Comparison of ENCODE assay signal across 8 mouse cellular contexts in genomic region chr3:108563309-108563708, GRCm38 (mm10). TPM values are rescaled to one million over a fixed set of nuclear protein-coding genes. Genes with fewer than 3 reads are reported as not detected.
DNase-seq lines count a peak whose midpoint lies in the region; ATAC-seq and TF ChIP-seq lines count a peak whose summit lies in the region.

No protein-coding gene starts in this region.

- no peak overlapping the region for H3K27ac ChIP-seq in ES-E14 (ENCODE audit: insufficient read depth, low read depth, low read length, poor library complexity, severe bottlenecking)
- H3K27ac ChIP-seq in forebrain, embryonic 13.5 days: peak overlapping the region; percentile 94
- H3K27ac ChIP-seq in liver, postnatal 0 days (ENCODE audit: low read depth): peak overlapping the region; percentile 97
- peak overlapping the region; percentile 96 for H3K27ac ChIP-seq in neural tube, embryonic 13.5 days (replicated peaks)

- 2% methylated on average over 4 of the region's 4 CpGs for WGBS in forebrain, embryonic 13.5 days
- 4% methylated on average over 4 of the region's 4 CpGs for WGBS in large intestine, adult 2 months
- 2% methylated on average over 4 of the region's 4 CpGs for WGBS in liver, postnatal 0 days (ENCODE audit: insufficient replicate concordance)
- 14% methylated on average over 4 of the region's 4 CpGs for WGBS in neural tube, embryonic 13.5 days

- in situ Hi-C loops in ES-E14 (cut with MboI; ENCODE audit: low sequenced_read_pairs in 2 of 2, unreplicated experiment in 2 of 2): no loop called here

- intact Hi-C loops in heart, postnatal 10 days (cut with DNase I): loop anchor here (1.0 to 5.0 kb wide), 3 partner anchors 119 to 281 kb away; partner anchors contain the start of genes Sars and Sort1

- peak; percentile 91 for TF ChIP-seq CTCF in liver, postnatal 0 days (IDR thresholded peaks at IDR 0.05; ENCODE audit: low read depth)

- no peaks in the 10 kb centered on the region for H3K4me1 ChIP-seq in ES-E14 (ENCODE audit: control insufficient read depth in 2 of 2, insufficient read depth in 2 of 2, low read length in 2 of 2, poor library complexity in 1 of 2)
- H3K4me1 ChIP-seq in forebrain, embryonic 13.5 days: peaks cover 26% of the 10 kb centered on the region
- peaks cover 13% of the 10 kb centered on the region; the same call in 1 of the 2 replicates for H3K4me1 ChIP-seq in liver, postnatal 0 days (ENCODE audit: insufficient read depth)
- H3K4me1 ChIP-seq in neural tube, embryonic 13.5 days (replicated peaks): peaks cover 20% of the 10 kb centered on the region

- H3K4me3 ChIP-seq in ES-E14 (ENCODE audit: insufficient read depth in 1 of 2, low read depth in 1 of 2, low read length in 2 of 2, poor library complexity in 1 of 2, severe bottlenecking in 1 of 2): peak overlapping the region in 1 of 2 experiments; percentile 85; a peak in 2 of 4 replicates
- peak overlapping the region; percentile 71 for H3K4me3 ChIP-seq in forebrain, embryonic 13.5 days
- peak overlapping the region; percentile 95 for H3K4me3 ChIP-seq in liver, postnatal 0 days (ENCODE audit: low read depth, low read length)
- H3K4me3 ChIP-seq in neural tube, embryonic 13.5 days: peak overlapping the region; percentile 86

- H3K4me2 ChIP-seq in forebrain, embryonic 13.5 days: peak overlapping the region; percentile 66
- peak overlapping the region; percentile 96 for H3K4me2 ChIP-seq in liver, postnatal 0 days (ENCODE audit: low read depth, low read length)
- peak overlapping the region; percentile 80 for H3K4me2 ChIP-seq in neural tube, embryonic 13.5 days

- DNase-seq in ES-E14 (ENCODE audit: low read depth, low spot score): peak; percentile 71
- DNase-seq in heart, postnatal 10 days: peak; percentile 87 to 90
- peak; percentile 88 for DNase-seq in large intestine, adult 2 months (ENCODE audit: low read depth, low spot score)
- DNase-seq in liver, postnatal 0 days: peak; percentile 85
- peak; percentile 68 for DNase-seq in telencephalon, adult 2 months (ENCODE audit: low read depth, low spot score)

- ATAC-seq in cerebellum, adult (ENCODE audit: insufficient number of reproducible peaks, low FRiP score, low TSS enrichment): peak; percentile 26
- peak; percentile 29; the same call in 1 of the 2 replicates for ATAC-seq in forebrain, embryonic 13.5 days
- 0 out of 2 replicates have a peak, but pooled peaks have one; percentile 7 for ATAC-seq in liver, postnatal 0 days
- ATAC-seq in neural tube, embryonic 13.5 days (ENCODE audit: low read depth): peak; percentile 1; the same call in 1 of the 2 replicates

- H3K27me3 ChIP-seq in forebrain, embryonic 13.5 days: no peaks in the 10 kb centered on the region
- no peaks in the 10 kb centered on the region for H3K27me3 ChIP-seq in liver, postnatal 0 days (ENCODE audit: insufficient read depth, low read length)
- no peaks in the 10 kb centered on the region for H3K27me3 ChIP-seq in neural tube, embryonic 13.5 days

- H3K36me3 ChIP-seq in ES-E14 (ENCODE audit: control insufficient read depth, insufficient read depth, low read length, poor library complexity, severe bottlenecking): no peaks in the 10 kb centered on the region; the same call in 1 of the 2 replicates
- H3K36me3 ChIP-seq in forebrain, embryonic 13.5 days (ENCODE audit: poor library complexity, severe bottlenecking): peaks cover 19% of the 10 kb centered on the region
- H3K36me3 ChIP-seq in liver, postnatal 0 days (replicated peaks; ENCODE audit: insufficient read depth, low read length): peaks cover 22% of the 10 kb centered on the region
- peaks cover 21% of the 10 kb centered on the region for H3K36me3 ChIP-seq in neural tube, embryonic 13.5 days

- TF ChIP-seq EP300 in liver, postnatal 0 days (IDR thresholded peaks at IDR 0.05; ENCODE audit: low read depth): no peak

- H3K9ac ChIP-seq in ES-E14 (ENCODE audit: insufficient read depth, low read depth, low read length, poor library complexity, severe bottlenecking): no peak overlapping the region
- H3K9ac ChIP-seq in forebrain, embryonic 13.5 days: peak overlapping the region; percentile 38
- H3K9ac ChIP-seq in liver, postnatal 0 days (replicated peaks): peak overlapping the region; percentile 72
- H3K9ac ChIP-seq in neural tube, embryonic 13.5 days: peak overlapping the region; percentile 87

- H3K9me3 ChIP-seq in ES-E14 (ENCODE audit: control insufficient read depth, insufficient read depth, low read depth, low read length): no peaks in the 10 kb centered on the region
- no peaks in the 10 kb centered on the region for H3K9me3 ChIP-seq in forebrain, embryonic 13.5 days (replicated peaks)
- no peaks in the 10 kb centered on the region for H3K9me3 ChIP-seq in liver, postnatal 0 days (ENCODE audit: low read length)
- no peaks in the 10 kb centered on the region for H3K9me3 ChIP-seq in neural tube, embryonic 13.5 days

TF ChIP-seq in ES-E14, 5 proteins besides CTCF, POLR2A, EP300 and RAD21:
- TF ChIP-seq HCFC1 (IDR thresholded peaks at IDR 0.05; ENCODE audit: borderline replicate concordance, insufficient read depth, low read length) (no peak), MAFK (IDR thresholded peaks at IDR 0.05; ENCODE audit: insufficient read depth, low read depth, low read length) (no peak), ZC3H11A (IDR thresholded peaks at IDR 0.05; ENCODE audit: borderline replicate concordance, low read depth, low read length) (no peak), ZNF384 (IDR thresholded peaks at IDR 0.05; ENCODE audit: low read depth, low read length) (no peak), CHD2 (IDR thresholded peaks at IDR 0.05; ENCODE audit: low read depth, low read length) (no peak)

RNA-seq across cellular contexts. Expression of gene Tmem167b, which starts 1.0 kb away (rescaled TPM):
- total RNA-seq in ES-E14 (2012; rRNA removed): 21.1 and 21.8 TPM in 2 replicates
- polyA plus RNA-seq in forebrain, embryonic 13.5 days (2015; fragmentation: Nextera tagmentation; extraction: Ambion mirVana): 59.5 and 61.9 TPM in 2 replicates
- total RNA-seq in heart, postnatal 10 days (2021): 10 to 100 TPM; 31.3 to 32.7 TPM
- 7.0 and 7.3 TPM in 2 replicates for polyA plus RNA-seq in large intestine, adult 2 months (2012; rRNA removed)
- 11.1 and 12.6 TPM in 2 replicates for polyA plus RNA-seq in liver, postnatal 0 days (2015; fragmentation: Nextera tagmentation; extraction: Ambion mirVana)
- polyA plus RNA-seq in neural tube, embryonic 13.5 days (2015; fragmentation: Nextera tagmentation; extraction: Ambion mirVana): 57.2 and 58.4 TPM in 2 replicates

RNA-seq across cellular contexts. Expression of gene Taf13, which starts 8.2 kb away (rescaled TPM):
- total RNA-seq in ES-E14 (2012; rRNA removed): 12.5 and 17.3 TPM in 2 replicates
- polyA plus RNA-seq in forebrain, embryonic 13.5 days (2015; fragmentation: Nextera tagmentation; extraction: Ambion mirVana): 57.7 and 58.4 TPM in 2 replicates
- 10 to 100 TPM; 17.2 to 20.7 TPM for total RNA-seq in heart, postnatal 10 days (2021)
- polyA plus RNA-seq in large intestine, adult 2 months (2012; rRNA removed): 4.3 and 4.6 TPM in 2 replicates
- polyA plus RNA-seq in liver, postnatal 0 days (2015; fragmentation: Nextera tagmentation; extraction: Ambion mirVana): 14.0 and 15.5 TPM in 2 replicates
- polyA plus RNA-seq in neural tube, embryonic 13.5 days (2015; fragmentation: Nextera tagmentation; extraction: Ambion mirVana): 71.4 and 76.0 TPM in 2 replicates

RNA-seq across cellular contexts. Expression of gene 5330417C22Rik, which starts 27.0 kb away (rescaled TPM):
- total RNA-seq in ES-E14 (2012; rRNA removed): 0.27 and 0.37 TPM in 2 replicates
- 4.3 and 6.4 TPM in 2 replicates for polyA plus RNA-seq in forebrain, embryonic 13.5 days (2015; fragmentation: Nextera tagmentation; extraction: Ambion mirVana)
- total RNA-seq in heart, postnatal 10 days (2021): under 1 TPM; 0.17 to 0.60 TPM
- 24.4 and 27.3 TPM in 2 replicates for polyA plus RNA-seq in large intestine, adult 2 months (2012; rRNA removed)
- polyA plus RNA-seq in liver, postnatal 0 days (2015; fragmentation: Nextera tagmentation; extraction: Ambion mirVana): 0.59 and 0.72 TPM in 2 replicates
- 6.9 and 10.6 TPM in 2 replicates for polyA plus RNA-seq in neural tube, embryonic 13.5 days (2015; fragmentation: Nextera tagmentation; extraction: Ambion mirVana)

RNA-seq across cellular contexts. Expression of gene Wdr47, which starts 27.8 kb away (rescaled TPM):
- 14.5 and 15.9 TPM in 2 replicates for total RNA-seq in ES-E14 (2012; rRNA removed)
- 70.8 and 72.9 TPM in 2 replicates for polyA plus RNA-seq in forebrain, embryonic 13.5 days (2015; fragmentation: Nextera tagmentation; extraction: Ambion mirVana)
- 1 to 10 TPM; 8.4 to 8.7 TPM for total RNA-seq in heart, postnatal 10 days (2021)
- 2.0 and 2.2 TPM in 2 replicates for polyA plus RNA-seq in large intestine, adult 2 months (2012; rRNA removed)
- 0.64 and 0.80 TPM in 2 replicates for polyA plus RNA-seq in liver, postnatal 0 days (2015; fragmentation: Nextera tagmentation; extraction: Ambion mirVana)
- 78.2 and 85.0 TPM in 2 replicates for polyA plus RNA-seq in neural tube, embryonic 13.5 days (2015; fragmentation: Nextera tagmentation; extraction: Ambion mirVana)

RNA-seq across cellular contexts. Expression of gene 1700013F07Rik, which starts 29.4 kb away (rescaled TPM):
- 0.63 TPM in 1 of 2 replicates, not detected in the other for total RNA-seq in ES-E14 (2012; rRNA removed)
- polyA plus RNA-seq in forebrain, embryonic 13.5 days (2015; fragmentation: Nextera tagmentation; extraction: Ambion mirVana): 0.92 and 1.1 TPM in 2 replicates
- not detected for total RNA-seq in heart, postnatal 10 days (2021)
- not detected in 2 replicates for polyA plus RNA-seq in large intestine, adult 2 months (2012; rRNA removed)
- not detected in 2 replicates for polyA plus RNA-seq in liver, postnatal 0 days (2015; fragmentation: Nextera tagmentation; extraction: Ambion mirVana)
- polyA plus RNA-seq in neural tube, embryonic 13.5 days (2015; fragmentation: Nextera tagmentation; extraction: Ambion mirVana): 0.42 TPM in 1 of 2 replicates, not detected in the other
